Mouse (Mus musculus): Measurements from ENCODE around the gene Aldh2. TPM values are rescaled to one million over a fixed set of nuclear protein-coding genes. Genes with fewer than 3 reads are reported as not detected.
"Not testable (repeated sequence)": the region's sequence is repeated elsewhere in the genome, so short reads cannot be mapped to it uniquely, and the experiment has no call there.

Aldh2 gene
- total RNA-seq, 2 experiments from 2014 or later, result 111 to 121 TPM

GRCm38 (mm10) chr5:121546530-121546895 lies 47.1 kb downstream of the Aldh2 start:
- peak; percentile 21 to 41 for DNase-seq

GRCm38 (mm10) chr5:121545793-121546529 lies 47.7 kb downstream of the Aldh2 start, which contains the start of gene Mapkapk5:
TSS of gene Mapkapk5 (minus strand) at chr5:121545905.
- peak; percentile 97 to 98 for DNase-seq

- DNase-seq, result no peak
Measured at GRCm38 (mm10) chr5:121544910-121545792, 48.5 kb downstream of the Aldh2 start, which contains the start of the genes Adam1a and Gm42878. TSS of gene Adam1a (minus strand) at chr5:121545482. TSS of gene Gm42878 (minus strand) at chr5:121545482.

GRCm38 (mm10) chr5:121543370-121543769 lies 50.3 kb downstream of the Aldh2 start:
- DNase-seq, result no peak

- DNase-seq, result no peak
Measured at GRCm38 (mm10) chr5:121541235-121541634, 52.4 kb downstream of the Aldh2 start.

GRCm38 (mm10) chr5:121540066-121540465 lies 53.6 kb downstream of the Aldh2 start:
- DNase-seq, result no peak

- no peak for DNase-seq
Measured at GRCm38 (mm10) chr5:121537588-121537987, 56.0 kb downstream of the Aldh2 start.

GRCm38 (mm10) chr5:121536921-121537555 lies 56.6 kb downstream of the Aldh2 start:
- DNase-seq, result no peak

- DNase-seq, result no peak
Measured at GRCm38 (mm10) chr5:121535116-121535515, 58.5 kb downstream of the Aldh2 start.

GRCm38 (mm10) chr5:121534521-121534920 lies 59.1 kb downstream of the Aldh2 start:
- DNase-seq, result no peak

- no peak for DNase-seq
Measured at GRCm38 (mm10) chr5:121526961-121527360, 66.7 kb downstream of the Aldh2 start.

GRCm38 (mm10) chr5:121526526-121526925 lies 67.1 kb downstream of the Aldh2 start:
- DNase-seq, result no peak

GRCm38 (mm10) chr5:121525774-121526450 lies 67.7 kb downstream of the Aldh2 start:
- DNase-seq, result no peak

- DNase-seq, result not testable (repeated sequence)
Measured at GRCm38 (mm10) chr5:121519758-121520157, 73.9 kb downstream of the Aldh2 start.

- no peak for DNase-seq
Measured at GRCm38 (mm10) chr5:121518983-121519382, 74.6 kb downstream of the Aldh2 start.

Other genes starting within 250 kb of the Aldh2 start
- gene Trafd1, start 208.2 kb downstream of the Aldh2 start, total RNA-seq (2021), result 10 to 100 TPM; 75.3 to 78.4 TPM
- 10 to 100 TPM; 43.4 to 45.5 TPM for gene Naa25, start 195.9 kb downstream of the Aldh2 start, total RNA-seq (2021)
- 1 to 10 TPM; 8.1 to 8.8 TPM for gene Tmem116, start 141.9 kb downstream of the Aldh2 start, total RNA-seq (2021)
- 100 to 1,000 TPM; 145 to 147 TPM for gene Erp29, start 141.3 kb downstream of the Aldh2 start, total RNA-seq (2021)
- gene Adam1b, start 90.4 kb downstream of the Aldh2 start, total RNA-seq (2021), result under 1 TPM; 0.13 to 0.15 TPM
- 10 to 100 TPM; 17.3 to 19.8 TPM for gene Adam1a, start 48.3 kb downstream of the Aldh2 start, total RNA-seq (2021)
- 1 to 10 TPM in 1 of 2 experiments, not detected in 1; 2.3 TPM for gene Gm42878, start 48.3 kb downstream of the Aldh2 start, total RNA-seq (2021)
- 10 to 100 TPM; 75.1 to 83.8 TPM for gene Mapkapk5, start 47.9 kb downstream of the Aldh2 start, total RNA-seq (2021)
- gene Acad12, start 25.1 kb upstream of the Aldh2 start, total RNA-seq (2021), result 1 to 10 TPM; 6.8 to 7.8 TPM
- 1 to 10 TPM; 3.7 to 4.1 TPM for gene Acad10, start 66.7 kb upstream of the Aldh2 start, total RNA-seq (2021)
- gene Brap, start 66.7 kb upstream of the Aldh2 start, total RNA-seq (2021), result 10 to 100 TPM; 63.6 to 65.5 TPM
- gene Atxn2, start 117.5 kb upstream of the Aldh2 start, total RNA-seq (2021), result 100 to 1,000 TPM; 184 to 240 TPM
- 10 to 100 TPM; 21.6 to 22.1 TPM for gene Sh2b3, start 243.8 kb upstream of the Aldh2 start, total RNA-seq (2021)